Mouse (Mus musculus): Measurements from ENCODE around the gene Bhlhe41. TPM values are rescaled to one million over a fixed set of nuclear protein-coding genes. Genes with fewer than 3 reads are reported as not detected.
A peak's percentile ranks its signal among the peaks of the same experiment; 100 is the strongest.

Bhlhe41 gene
- polyA plus RNA-seq, 1 experiment from 2014 or later: 1.2 TPM

DNA sequence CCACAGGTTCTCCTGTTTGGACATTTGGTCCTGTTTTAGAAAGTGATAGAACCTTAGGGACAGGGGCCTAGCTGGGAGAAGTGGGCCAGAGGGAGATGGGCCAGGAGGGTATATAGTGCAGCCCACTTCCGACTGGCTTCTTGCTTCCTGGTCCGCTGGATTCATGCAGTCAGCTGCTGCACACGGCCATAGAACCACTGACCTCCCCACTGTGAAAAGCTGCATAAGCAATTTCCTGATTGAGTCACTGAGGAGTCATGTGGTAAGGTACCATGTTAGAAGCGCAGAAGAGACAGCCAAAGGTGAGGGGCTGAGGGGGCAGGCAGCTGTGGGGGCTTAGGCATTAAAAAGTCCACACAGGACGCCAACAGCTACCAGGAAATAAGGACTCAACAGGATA, 43.1 kb downstream of the Bhlhe41 start:
- H3K27ac ChIP-seq: 0 out of 2 replicates have a peak overlapping the region, but pooled peaks have one; percentile 50
- DNase-seq (ENCODE audit: low spot score): no peak
- WGBS: 75% methylated on average over 5 of the region's 5 CpGs
- H3K4me3 ChIP-seq: no peak overlapping the region
- no peaks in the 10 kb centered on the region for H3K9me3 ChIP-seq
- H3K4me1 ChIP-seq (replicated peaks): peaks cover 19% of the 10 kb centered on the region
- H3K36me3 ChIP-seq: peaks cover 7% of the 10 kb centered on the region
- no peaks in the 10 kb centered on the region for H3K27me3 ChIP-seq (ENCODE audit: insufficient read depth, poor library complexity, severe bottlenecking)

GRCm38 (mm10) chr6:145819151-145819550, 46.2 kb downstream of the Bhlhe41 start:
- WGBS: 85% methylated on average over 9 of the region's 9 CpGs
- no peak overlapping the region for H3K4me3 ChIP-seq
- H3K36me3 ChIP-seq: peaks cover 23% of the 10 kb centered on the region
- no peak for DNase-seq (ENCODE audit: low spot score)
- H3K27ac ChIP-seq: no peak overlapping the region
- H3K27me3 ChIP-seq (ENCODE audit: insufficient read depth, poor library complexity, severe bottlenecking): no peaks in the 10 kb centered on the region
- H3K9me3 ChIP-seq: no peaks in the 10 kb centered on the region
- H3K4me1 ChIP-seq (replicated peaks): peaks cover 25% of the 10 kb centered on the region

DNA sequence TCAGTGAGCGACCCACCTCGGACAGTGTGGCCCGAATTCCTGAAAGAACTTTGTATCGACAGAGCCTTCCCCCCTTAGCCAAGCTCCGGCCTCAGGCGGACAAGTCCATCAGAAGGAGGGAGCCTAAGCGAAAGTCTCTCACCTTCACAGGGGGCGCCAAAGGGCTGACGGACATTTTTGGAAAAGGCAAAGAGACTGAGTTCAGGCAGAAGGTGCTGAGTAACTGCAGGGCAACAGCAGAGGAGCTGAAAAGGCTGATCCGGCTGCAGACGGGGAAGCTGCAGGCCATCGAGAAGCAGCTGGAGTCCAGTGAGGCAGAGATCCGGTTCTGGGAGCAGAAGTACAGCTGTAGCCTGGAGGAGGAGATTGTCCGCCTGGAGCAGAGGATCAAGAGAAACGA, 50.2 kb downstream of the Bhlhe41 start:
- H3K27me3 ChIP-seq (ENCODE audit: insufficient read depth, poor library complexity, severe bottlenecking): no peaks in the 10 kb centered on the region
- DNase-seq (ENCODE audit: low spot score): no peak
- H3K36me3 ChIP-seq: peaks cover 23% of the 10 kb centered on the region
- 34% methylated on average over 15 of the region's 15 CpGs for WGBS
- no peaks in the 10 kb centered on the region for H3K9me3 ChIP-seq
- 0 out of 2 replicates have a peak overlapping the region, but pooled peaks have one; percentile 56 for H3K27ac ChIP-seq
- H3K4me1 ChIP-seq (replicated peaks): peaks cover 8% of the 10 kb centered on the region; the same call in 1 of the 2 replicates
- H3K4me3 ChIP-seq: no peak overlapping the region; the same call in 1 of the 2 replicates

GRCm38 (mm10) chr6:145811174-145811573, 54.2 kb downstream of the Bhlhe41 start:
- Histone ChIP-seq H3K9me3 (no peaks in the 10 kb centered on the region), H3K27me3 (ENCODE audit: insufficient read depth, poor library complexity, severe bottlenecking) (no peaks in the 10 kb centered on the region), H3K36me3 (peaks cover 17% of the 10 kb centered on the region; the same call in 1 of the 2 replicates), H3K4me1 (replicated peaks) (peaks cover 8% of the 10 kb centered on the region; the same call in 1 of the 2 replicates), H3K27ac (no peak overlapping the region), H3K4me3 (no peak overlapping the region)
- 86% methylated on average over 1 of the region's 1 CpGs for WGBS
- DNase-seq (ENCODE audit: low spot score): no peak

GRCm38 (mm10) chr6:145810015-145810414, 55.3 kb downstream of the Bhlhe41 start:
- Histone ChIP-seq H3K27ac (no peak overlapping the region), H3K27me3 (ENCODE audit: insufficient read depth, poor library complexity, severe bottlenecking) (no peaks in the 10 kb centered on the region), H3K36me3 (peaks cover 10% of the 10 kb centered on the region; the same call in 1 of the 2 replicates), H3K4me3 (no peak overlapping the region), H3K4me1 (replicated peaks) (peaks cover under 1% of the 10 kb centered on the region; the same call in 1 of the 2 replicates), H3K9me3 (no peaks in the 10 kb centered on the region)
- WGBS: 88% methylated on average over 6 of the region's 6 CpGs
- no peak for DNase-seq (ENCODE audit: low spot score)

- Histone ChIP-seq H3K27me3 (ENCODE audit: insufficient read depth, poor library complexity, severe bottlenecking) (no peaks in the 10 kb centered on the region), H3K36me3 (peaks cover 7% of the 10 kb centered on the region; the same call in 1 of the 2 replicates), H3K4me1 (replicated peaks) (no peaks in the 10 kb centered on the region), H3K27ac (no peak overlapping the region), H3K4me3 (no peak overlapping the region), H3K9me3 (no peaks in the 10 kb centered on the region)
- 80% methylated on average over 7 of the region's 7 CpGs for whole genome bisulfite sequencing
- no peak for DNase-seq (ENCODE audit: low spot score)
Observed at GRCm38 (mm10) chr6:145809566-145809965, 55.8 kb downstream of the Bhlhe41 start.

Other genes with a start within 250 kb of the Bhlhe41 start
- not detected in 2 replicates for gene Tuba3b, start 249.8 kb downstream of the Bhlhe41 start, polyA plus RNA-seq (2016; fragmentation: Nextera tagmentation; extraction: Ambion mirVana)
- gene Rassf8, start 118.8 kb downstream of the Bhlhe41 start, polyA plus RNA-seq (2016; fragmentation: Nextera tagmentation; extraction: Ambion mirVana): 2.9 and 4.2 TPM in 2 replicates
- 1.6 and 1.8 TPM in 2 replicates for gene Sspn, start 66.1 kb upstream of the Bhlhe41 start, polyA plus RNA-seq (2016; fragmentation: Nextera tagmentation; extraction: Ambion mirVana)